Mouse (Mus musculus) embryonic facial prominence, embryonic 11.5 days (tissue): ENCODE results near the gene Lypla2. TPM values are rescaled to one million over a fixed set of nuclear protein-coding genes. Genes with fewer than 3 reads are reported as not detected.
"Not testable (repeated sequence)": the region's sequence is repeated elsewhere in the genome, so short reads cannot be mapped to it uniquely, and the experiment has no call there.

Experiments
- ATAC-seq: fragments of 200-750 bp; cut with Nextera tagmentation; replicated peaks from 2 replicates; pipeline ENCODE4 v1.8.0; 2017; ENCODE audit warnings: low read depth; ENCODE audit not compliant: insufficient number of reproducible peaks, low FRiP score, low TSS enrichment
- DNase-seq: peaks from one replicate; pipeline ENCODE4 v3.0.0-alpha.2; 2015; ENCODE audit warnings: low spot score
- H3K27ac ChIP-seq: fragments of 300-500 bp; sonication (generic); replicated peaks from 2 replicates; pipeline ENCODE4 v1.5.1; 2014; ENCODE audit warnings: mild to moderate bottlenecking, low read depth, low read length, control low read depth
- H3K27me3 ChIP-seq: fragments of 300-500 bp; sonication (generic); 2 replicates; pipeline ENCODE4 v1.6.1; 2014; ENCODE audit warnings: mild to moderate bottlenecking, low read length, moderate library complexity, mixed read lengths; ENCODE audit not compliant: control insufficient read depth, insufficient read depth
- H3K36me3 ChIP-seq: fragments of 300-500 bp; sonication (generic); replicated peaks from 2 replicates; pipeline ENCODE4 v1.6.1; 2014; ENCODE audit warnings: low read depth, mild to moderate bottlenecking, low read length, moderate library complexity, mixed read lengths; ENCODE audit not compliant: control insufficient read depth, insufficient read depth
- H3K4me1 ChIP-seq: fragments of 300-500 bp; sonication (generic); 2 replicates; pipeline ENCODE4 v1.6.1; 2014; ENCODE audit warnings: low read length, mixed read lengths; ENCODE audit not compliant: control insufficient read depth, insufficient read depth
- H3K4me2 ChIP-seq: fragments of 300-500 bp; sonication (generic); 2 replicates; pipeline ENCODE4 v1.6.1; 2014; ENCODE audit warnings: low read depth, mild to moderate bottlenecking, control low read depth, low read length, moderate library complexity
- H3K4me3 ChIP-seq: fragments of 300-500 bp; sonication (generic); 2 replicates; pipeline ENCODE4 v1.5.1; 2014; ENCODE audit warnings: low read depth, low read length, control low read depth
- H3K9ac ChIP-seq: fragments of 300-500 bp; sonication (generic); replicated peaks from 2 replicates; pipeline ENCODE4 v1.6.1; 2014; ENCODE audit warnings: mild to moderate bottlenecking, control low read depth, low read length
- H3K9me3 ChIP-seq: fragments of 300-500 bp; sonication (generic); replicated peaks from 2 replicates; pipeline ENCODE4 v1.6.1; 2016; ENCODE audit warnings: mild to moderate bottlenecking, low read length, inconsistent platforms, mixed read lengths; ENCODE audit not compliant: control insufficient read depth
- WGBS: fragments of 180-500 bp; shearing (Covaris S2); extraction: QIAGEN DNeasy Blood & Tissue Kit; methylation state at CpG from one replicate; pipeline ENCODE4 v1.1.7; 2014; 5-methylcytosine and 5-hydroxymethylcytosine counted together
- polyA plus RNA-seq: library from polyadenylated mRNA; unstranded; fragments of >200 nt; fragmentation: Nextera tagmentation; extraction: Ambion mirVana; gene quantifications from 2 replicates; pipeline ENCODE4 v1.2.1, GENCODE M21; 2014

Gene Lypla2
- polyA plus RNA-seq, 1 experiment from 2014 or later, result 99.6 TPM

DNA sequence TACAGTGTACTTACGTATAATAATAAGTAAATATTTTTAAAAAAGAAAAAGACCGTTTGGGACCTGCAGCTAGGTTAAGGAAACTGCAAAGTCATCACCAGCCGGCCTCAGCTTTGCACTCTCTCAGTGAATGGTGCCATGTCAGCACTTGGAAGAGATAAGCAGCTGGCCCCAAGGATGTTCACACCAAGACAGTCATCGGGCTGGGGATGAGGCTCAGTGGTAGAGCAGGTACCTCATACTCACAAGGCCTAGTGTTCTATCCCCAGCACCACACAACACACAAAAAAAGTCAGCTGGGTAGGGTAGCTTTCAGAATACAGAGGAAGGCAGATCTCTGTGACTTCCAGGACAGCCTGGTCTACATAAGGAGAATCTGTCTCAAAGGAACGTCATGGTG is 12.8 kb upstream of the Lypla2 start:
- Histone ChIP-seq H3K4me2 (no peak overlapping the region), H3K27ac (no peak overlapping the region), H3K4me3 (no peak overlapping the region), H3K27me3 (no peaks in the 10 kb centered on the region), H3K4me1 (no peaks in the 10 kb centered on the region; the same call in 1 of the 2 replicates), H3K9ac (no peak overlapping the region), H3K9me3 (no peaks in the 10 kb centered on the region), H3K36me3 (peaks cover 5% of the 10 kb centered on the region)
- WGBS, result 89% methylated on average over 5 of the region's 5 CpGs
- ATAC-seq (no peak), DNase-seq (no peak)

GRCm38 (mm10) chr4:135984556-135984955 is 12.1 kb upstream of the Lypla2 start:
- no peak overlapping the region for H3K4me3 ChIP-seq
- H3K9me3 ChIP-seq, result no peaks in the 10 kb centered on the region
- peaks cover 5% of the 10 kb centered on the region for H3K36me3 ChIP-seq
- H3K4me2 ChIP-seq, result no peak overlapping the region
- 86% methylated on average over 5 of the region's 5 CpGs for WGBS
- no peak overlapping the region for H3K9ac ChIP-seq
- ATAC-seq, result no peak
- H3K27ac ChIP-seq, result no peak overlapping the region
- H3K4me1 ChIP-seq, result no peaks in the 10 kb centered on the region; the same call in 1 of the 2 replicates
- no peak for DNase-seq
- H3K27me3 ChIP-seq, result no peaks in the 10 kb centered on the region

- no peak overlapping the region for H3K27ac ChIP-seq
- ATAC-seq (no peak), DNase-seq (peak; percentile 21)
- 75% methylated on average over 7 of the region's 7 CpGs for WGBS
- peaks cover 10% of the 10 kb centered on the region for H3K36me3 ChIP-seq
- no peaks in the 10 kb centered on the region for H3K9me3 ChIP-seq
- H3K4me2 ChIP-seq, result no peak overlapping the region
- no peak overlapping the region for H3K4me3 ChIP-seq
- no peak overlapping the region for H3K9ac ChIP-seq
- H3K4me1 ChIP-seq, result no peaks in the 10 kb centered on the region; the same call in 1 of the 2 replicates
- H3K27me3 ChIP-seq, result no peaks in the 10 kb centered on the region
These were observed 9.2 kb upstream of the Lypla2 start for GRCm38 (mm10) chr4:135981524-135982063.

DNA sequence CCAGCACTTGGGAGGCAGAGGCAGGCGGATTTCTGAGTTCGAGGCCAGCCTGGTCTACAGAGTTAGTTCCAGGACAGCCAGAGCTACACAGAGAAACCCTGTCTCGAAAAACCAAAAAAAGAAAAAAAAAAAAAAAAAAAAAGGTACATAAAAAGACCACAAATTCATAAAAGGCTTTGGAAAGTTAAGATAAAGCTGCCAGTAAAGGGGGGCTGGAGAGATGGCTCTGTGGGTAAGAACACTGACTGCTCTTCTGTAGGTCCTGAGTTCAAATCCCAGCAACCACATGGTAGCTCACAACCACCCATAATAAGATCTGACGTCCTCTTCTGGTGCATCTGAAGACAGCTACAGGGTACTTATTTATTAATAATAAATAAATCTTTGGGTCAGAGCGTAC is 7.8 kb upstream of the Lypla2 start:
- not testable (repeated sequence) for H3K4me2 ChIP-seq, H3K9me3 ChIP-seq, H3K36me3 ChIP-seq, H3K27ac ChIP-seq, H3K27me3 ChIP-seq, H3K4me3 ChIP-seq, H3K4me1 ChIP-seq, H3K9ac ChIP-seq, DNase-seq, ATAC-seq
- 94% methylated on average over 5 of the region's 5 CpGs for WGBS

- no peak overlapping the region for H3K4me3 ChIP-seq
- no peak for DNase-seq
- H3K4me2 ChIP-seq, result no peak overlapping the region
- no peaks in the 10 kb centered on the region for H3K27me3 ChIP-seq
- no peaks in the 10 kb centered on the region; the same call in 1 of the 2 replicates for H3K4me1 ChIP-seq
- H3K9ac ChIP-seq, result no peak overlapping the region
- ATAC-seq, result no peak
- no peaks in the 10 kb centered on the region for H3K9me3 ChIP-seq
- no peak overlapping the region for H3K27ac ChIP-seq
- H3K36me3 ChIP-seq, result peaks cover 5% of the 10 kb centered on the region
- WGBS, result 92% methylated on average over 12 of the region's 12 CpGs
These were observed 3.7 kb upstream of the Lypla2 start for GRCm38 (mm10) chr4:135976146-135976545.

DNA sequence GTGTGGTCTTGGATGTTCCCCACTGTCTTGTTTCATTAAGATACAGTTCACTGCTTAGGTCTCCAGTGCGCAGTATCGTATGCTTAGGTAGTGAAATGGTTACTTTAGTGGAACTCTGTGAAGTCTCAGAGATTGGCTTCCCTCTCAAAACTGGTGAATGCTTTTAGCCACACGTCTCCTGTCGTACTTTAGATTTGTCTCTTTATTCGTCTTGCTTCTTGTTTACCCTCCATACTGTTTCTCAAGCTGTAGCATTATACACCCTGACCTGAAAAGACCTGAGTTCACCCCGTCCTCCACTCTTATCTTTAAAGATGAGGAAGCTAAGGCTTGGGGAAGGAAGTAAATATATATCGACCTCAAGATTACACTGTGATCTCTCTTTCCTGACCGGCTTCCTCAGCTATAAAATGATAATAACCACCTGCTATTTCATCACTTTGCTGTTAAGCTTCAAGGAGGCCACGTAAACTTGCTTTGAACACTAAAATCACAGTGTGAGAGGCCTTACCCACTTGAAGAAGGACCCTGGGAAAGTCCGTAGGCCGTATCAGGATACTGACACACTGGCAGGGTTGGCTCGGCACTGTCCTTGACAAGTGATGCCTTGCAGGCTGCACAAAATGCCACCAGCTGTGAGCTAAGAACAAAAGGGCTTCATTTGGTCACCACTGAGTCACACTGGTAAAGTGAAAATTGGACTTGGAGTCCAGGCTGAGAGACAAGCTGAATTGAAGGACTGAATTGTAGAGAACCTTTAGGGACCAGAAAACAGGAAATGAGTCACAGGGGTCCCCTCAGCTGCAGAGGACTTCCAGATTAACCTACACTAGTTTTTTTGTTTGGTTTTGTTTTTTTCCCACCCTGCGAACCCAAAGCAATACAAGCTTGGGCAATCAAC is 735 bp upstream of the Lypla2 start:
- WGBS, result 77% methylated on average over 13 of the region's 13 CpGs
- Histone ChIP-seq H3K27me3 (no peaks in the 10 kb centered on the region), H3K9ac (peak overlapping the region; percentile 81), H3K4me2 (peak overlapping the region; percentile 87), H3K27ac (no peak overlapping the region), H3K4me1 (no peaks in the 10 kb centered on the region; the same call in 1 of the 2 replicates), H3K36me3 (peaks cover 14% of the 10 kb centered on the region), H3K9me3 (no peaks in the 10 kb centered on the region), H3K4me3 (peak overlapping the region; percentile 93)
- no peak for ATAC-seq
- DNase-seq, result no peak

DNA sequence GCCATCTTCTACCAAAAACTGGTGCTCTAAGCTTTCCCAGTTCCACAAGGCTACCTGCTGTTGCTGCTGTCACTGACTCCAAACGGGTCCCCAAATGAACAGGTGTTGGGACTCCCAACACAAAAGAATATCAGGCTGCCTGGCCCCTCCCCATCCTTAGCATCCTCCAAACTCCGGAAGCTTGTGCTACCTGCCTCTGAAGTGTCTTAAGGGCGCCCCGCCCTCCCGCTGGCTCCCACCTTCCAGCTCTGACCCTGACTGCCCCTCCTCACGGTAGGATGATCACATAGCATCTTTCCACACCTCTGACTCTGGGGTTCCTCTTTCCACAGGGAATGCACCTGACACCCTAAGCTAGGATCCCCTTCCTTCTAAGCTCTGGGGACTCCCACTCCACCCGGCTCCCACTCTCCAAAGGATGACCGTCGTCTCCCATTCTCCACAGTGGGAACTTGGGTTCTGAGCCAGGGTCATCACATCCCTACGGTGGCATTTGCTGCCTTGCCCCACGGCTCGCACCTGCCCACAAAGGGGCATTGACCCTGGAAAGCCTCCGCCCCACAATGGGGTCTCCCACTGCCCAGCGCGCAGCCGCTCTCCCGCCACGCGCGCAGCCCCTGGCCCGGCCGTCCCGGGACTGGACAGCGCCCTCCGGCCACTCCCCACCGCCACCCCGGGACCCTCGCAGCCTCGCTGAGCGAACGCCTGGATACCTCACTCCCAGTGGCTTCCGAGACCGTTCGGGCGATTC is 446 bp downstream of the Lypla2 start:
- peak overlapping the region; percentile 87 for H3K4me2 ChIP-seq
- H3K9ac ChIP-seq, result peak overlapping the region; percentile 81
- H3K36me3 ChIP-seq, result peaks cover 16% of the 10 kb centered on the region
- H3K27me3 ChIP-seq, result no peaks in the 10 kb centered on the region
- H3K4me3 ChIP-seq, result peak overlapping the region; percentile 93
- H3K27ac ChIP-seq, result no peak overlapping the region
- no peaks in the 10 kb centered on the region for H3K9me3 ChIP-seq
- DNase-seq (no peak), ATAC-seq (peak; percentile 3; the same call in 1 of the 2 replicates)
- under 1% methylated on average over 35 of the region's 35 CpGs for WGBS
- no peaks in the 10 kb centered on the region; the same call in 1 of the 2 replicates for H3K4me1 ChIP-seq
